Mouse (Mus musculus) limb, embryonic 11.5 days (tissue): ENCODE measurements around the gene Chn1. TPM values are rescaled to one million over a fixed set of nuclear protein-coding genes. Genes with fewer than 3 reads are reported as not detected.
A peak's percentile ranks its signal among the peaks of the same experiment; 100 is the strongest.

ENCODE experiments used
- ATAC-seq: fragments of 200-750 bp; cut with Nextera tagmentation; 2 replicates; pipeline ENCODE4 v1.8.0; 2017; ENCODE audit warnings: low read depth; ENCODE audit not compliant: insufficient number of reproducible peaks, low FRiP score, low TSS enrichment
- DNase-seq: peaks from one replicate; pipeline ENCODE4 v3.0.0-alpha.2; 2015; ENCODE audit warnings: low spot score
- H3K27ac ChIP-seq: fragments of 300-500 bp; sonication (generic); replicated peaks from 2 replicates; pipeline ENCODE4 v1.5.1; 2014; ENCODE audit warnings: low read depth, mild to moderate bottlenecking, low read length
- H3K27me3 ChIP-seq: fragments of 300-500 bp; sonication (generic); 2 replicates; pipeline ENCODE4 v1.6.1; 2014; ENCODE audit warnings: mild to moderate bottlenecking, low read length, mixed read lengths; ENCODE audit not compliant: control insufficient read depth, insufficient read depth
- H3K36me3 ChIP-seq: fragments of 300-500 bp; sonication (generic); 2 replicates; pipeline ENCODE4 v1.6.1; 2014; ENCODE audit warnings: mild to moderate bottlenecking, low read length, moderate library complexity, mixed read lengths; ENCODE audit not compliant: control insufficient read depth, insufficient read depth
- H3K4me1 ChIP-seq: fragments of 300-500 bp; sonication (generic); 2 replicates; pipeline ENCODE4 v1.6.1; 2014; ENCODE audit warnings: low read length, mixed read lengths; ENCODE audit not compliant: control insufficient read depth, insufficient read depth
- H3K4me2 ChIP-seq: fragments of 300-500 bp; sonication (generic); 2 replicates; pipeline ENCODE4 v1.6.1; 2014; ENCODE audit warnings: low read depth, mild to moderate bottlenecking, moderate library complexity; ENCODE audit not compliant: severe bottlenecking
- H3K4me3 ChIP-seq: fragments of 300-500 bp; sonication (generic); 2 replicates; pipeline ENCODE4 v1.5.1; 2014; ENCODE audit warnings: low read depth, low read length
- H3K9ac ChIP-seq: fragments of 300-500 bp; sonication (generic); 2 replicates; pipeline ENCODE4 v1.6.1; 2014; ENCODE audit warnings: mild to moderate bottlenecking, low read length
- H3K9me3 ChIP-seq: fragments of 300-500 bp; sonication (generic); 2 replicates; pipeline ENCODE4 v1.6.1; 2016; ENCODE audit warnings: low read length; ENCODE audit not compliant: control insufficient read depth
- WGBS: fragments of 180-500 bp; shearing (Covaris S2); extraction: QIAGEN DNeasy Blood & Tissue Kit; methylation state at CpG from one replicate; pipeline ENCODE4 v1.1.7; 2014; 5-methylcytosine and 5-hydroxymethylcytosine counted together
- polyA plus RNA-seq: library from polyadenylated mRNA; unstranded; fragments of >200 nt; fragmentation: Nextera tagmentation; extraction: Ambion mirVana; gene quantifications from 2 replicates; pipeline ENCODE4 v1.2.1, GENCODE M21; 2014

Chn1 gene
- polyA plus RNA-seq, 1 experiment from 2014 or later: 47.5 TPM

GRCm38 (mm10) chr2:73724934-73725333 lies 50.2 kb downstream of the Chn1 start:
- no peak overlapping the region for H3K4me2 ChIP-seq
- 47% methylated on average over 3 of the region's 3 CpGs for WGBS
- H3K27ac ChIP-seq: no peak overlapping the region
- no peak overlapping the region for H3K4me3 ChIP-seq
- no peak overlapping the region for H3K9ac ChIP-seq
- H3K9me3 ChIP-seq: no peaks in the 10 kb centered on the region
- peaks cover 12% of the 10 kb centered on the region for H3K4me1 ChIP-seq
- H3K27me3 ChIP-seq: no peaks in the 10 kb centered on the region
- no peak for DNase-seq
- no peaks in the 10 kb centered on the region for H3K36me3 ChIP-seq
- no peak for ATAC-seq

- Histone ChIP-seq H3K4me2 (no peak overlapping the region), H3K4me1 (peaks cover 12% of the 10 kb centered on the region), H3K9ac (no peak overlapping the region), H3K9me3 (no peaks in the 10 kb centered on the region), H3K36me3 (no peaks in the 10 kb centered on the region), H3K27ac (no peak overlapping the region), H3K4me3 (no peak overlapping the region), H3K27me3 (no peaks in the 10 kb centered on the region)
- DNase-seq (peak; percentile 34), ATAC-seq (no peak)
- WGBS: 18% methylated on average over 4 of the region's 4 CpGs
Measured at GRCm38 (mm10) chr2:73721821-73722220, 53.3 kb downstream of the Chn1 start.

- DNase-seq (no peak), ATAC-seq (no peak)
- no peak overlapping the region for H3K27ac ChIP-seq
- no peaks in the 10 kb centered on the region for H3K36me3 ChIP-seq
- no peak overlapping the region for H3K4me2 ChIP-seq
- no peaks in the 10 kb centered on the region for H3K4me1 ChIP-seq
- no peaks in the 10 kb centered on the region for H3K27me3 ChIP-seq
- no peak overlapping the region for H3K4me3 ChIP-seq
- H3K9me3 ChIP-seq: no peaks in the 10 kb centered on the region
- H3K9ac ChIP-seq: no peak overlapping the region
Measured at GRCm38 (mm10) chr2:73712481-73712880, 62.7 kb downstream of the Chn1 start.

GRCm38 (mm10) chr2:73693045-73693444 lies 82.1 kb downstream of the Chn1 start:
- Histone ChIP-seq H3K4me3 (no peak overlapping the region), H3K36me3 (no peaks in the 10 kb centered on the region), H3K9ac (no peak overlapping the region), H3K9me3 (no peaks in the 10 kb centered on the region), H3K4me2 (no peak overlapping the region), H3K4me1 (peaks cover 2% of the 10 kb centered on the region; the same call in 1 of the 2 replicates), H3K27ac (no peak overlapping the region), H3K27me3 (no peaks in the 10 kb centered on the region)
- 67% methylated on average over 4 of the region's 4 CpGs for WGBS
- ATAC-seq (no peak), DNase-seq (no peak)

- H3K27ac ChIP-seq: peak overlapping the region; percentile 48; the same call in 1 of the 2 replicates
Measured at GRCm38 (mm10) chr2:73690783-73691604, 84.2 kb downstream of the Chn1 start.

GRCm38 (mm10) chr2:73682500-73682899 lies 92.6 kb downstream of the Chn1 start:
- no peaks in the 10 kb centered on the region for H3K36me3 ChIP-seq
- DNase-seq (no peak), ATAC-seq (no peak)
- H3K4me1 ChIP-seq: no peaks in the 10 kb centered on the region
- H3K4me3 ChIP-seq: no peak overlapping the region
- 45% methylated on average over 1 of the region's 1 CpGs for WGBS
- H3K27me3 ChIP-seq: no peaks in the 10 kb centered on the region
- no peaks in the 10 kb centered on the region for H3K9me3 ChIP-seq
- no peak overlapping the region for H3K9ac ChIP-seq
- no peak overlapping the region for H3K4me2 ChIP-seq
- H3K27ac ChIP-seq: no peak overlapping the region

More at GRCm38 (mm10) chr2:73690783-73691604, 84.2 kb downstream of the Chn1 start:
- Histone ChIP-seq H3K4me2 (no peak overlapping the region), H3K4me1 (peaks cover 2% of the 10 kb centered on the region; the same call in 1 of the 2 replicates), H3K9me3 (no peaks in the 10 kb centered on the region), H3K4me3 (no peak overlapping the region), H3K36me3 (no peaks in the 10 kb centered on the region), H3K9ac (no peak overlapping the region), H3K27me3 (no peaks in the 10 kb centered on the region)
- WGBS: 80% methylated on average over 6 of the region's 6 CpGs
- DNase-seq: no peak
- ATAC-seq: no peak

- ATAC-seq (no peak), DNase-seq (no peak)
- no peaks in the 10 kb centered on the region for H3K36me3 ChIP-seq
- WGBS: 88% methylated on average over 1 of the region's 1 CpGs
- no peaks in the 10 kb centered on the region for H3K4me1 ChIP-seq
- no peaks in the 10 kb centered on the region for H3K27me3 ChIP-seq
- H3K4me3 ChIP-seq: no peak overlapping the region
- no peaks in the 10 kb centered on the region for H3K9me3 ChIP-seq
- H3K9ac ChIP-seq: no peak overlapping the region
- H3K27ac ChIP-seq: no peak overlapping the region
- H3K4me2 ChIP-seq: no peak overlapping the region
Measured at GRCm38 (mm10) chr2:73680425-73681027, 94.6 kb downstream of the Chn1 start.

- H3K9ac ChIP-seq: no peak overlapping the region
- no peak overlapping the region for H3K27ac ChIP-seq
- 79% methylated on average over 4 of the region's 4 CpGs for WGBS
- ATAC-seq (no peak), DNase-seq (no peak)
- no peaks in the 10 kb centered on the region for H3K4me1 ChIP-seq
- no peaks in the 10 kb centered on the region for H3K36me3 ChIP-seq
- H3K4me2 ChIP-seq: no peak overlapping the region
- H3K9me3 ChIP-seq: no peaks in the 10 kb centered on the region
- H3K27me3 ChIP-seq: no peaks in the 10 kb centered on the region
- no peak overlapping the region for H3K4me3 ChIP-seq
Measured at GRCm38 (mm10) chr2:73668608-73669007, 106.5 kb downstream of the Chn1 start.
